Mouse (Mus musculus): ENCODE data around the gene Spns3. TPM values are rescaled to one million over a fixed set of nuclear protein-coding genes. Genes with fewer than 3 reads are reported as not detected.

Gene Spns3
- total and polyA plus RNA-seq, 3 experiments = 5.2 to 12.7 TPM; not detected in 1

GRCm38 (mm10) chr11:72461500-72461981 lies 88.8 kb downstream of the Spns3 start:
- Histone ChIP-seq H3K79me2 (ENCODE audit: control insufficient read depth, insufficient read depth, low read length, poor library complexity) (no peaks in the 10 kb centered on the region), H3K27me3 (ENCODE audit: control insufficient read depth in 1 of 2, insufficient read depth in 2 of 2, low read length in 2 of 2) (no peaks in the 10 kb centered on the region), H3K9ac (ENCODE audit: control insufficient read depth, low read depth, low read length, poor library complexity, severe bottlenecking) (peak overlapping the region; percentile 27; the same call in 1 of the 2 replicates), H3K4me1 (ENCODE audit: control insufficient read depth in 1 of 2, insufficient read depth in 2 of 2, low read length in 2 of 2) (peaks cover 15 to 32% of the 10 kb centered on the region in 2 experiments), H3K27ac (ENCODE audit: control insufficient read depth, low read depth, low read length) (no peak overlapping the region), H3K9me3 (replicated peaks; ENCODE audit: insufficient read depth, low read length) (no peaks in the 10 kb centered on the region), H3K36me3 (ENCODE audit: control insufficient read depth in 1 of 2, insufficient read depth in 2 of 2, low read length in 2 of 2) (peaks cover 0 to 20% of the 10 kb centered on the region in 2 experiments; a peak in 2 of 4 replicates), H3K4me3 (ENCODE audit: control insufficient read depth in 1 of 2, insufficient read depth in 1 of 2, low read depth in 2 of 2, low read length in 2 of 2) (peak overlapping the region; percentile 22 to 33)
- DNase-seq (ENCODE audit: low read depth, low spot score) = peak; percentile 62
- TF ChIP-seq SIN3A (IDR thresholded peaks at IDR 0.05; ENCODE audit: low read length) = peak; percentile 37
- TF ChIP-seq MEF2A (IDR thresholded peaks at IDR 0.05; ENCODE audit: extremely low read depth, insufficient replicate concordance, low read depth, low read length, poor library complexity, severe bottlenecking) = no peak
- TF ChIP-seq BHLHE40 (IDR thresholded peaks at IDR 0.05; ENCODE audit: borderline replicate concordance, low read depth, low read length) = no peak
- TF ChIP-seq ETS1 (IDR thresholded peaks at IDR 0.05; ENCODE audit: low read depth, low read length) = peak; percentile 27; the same call in 1 of the 2 replicates
- TF ChIP-seq GATA1 (IDR thresholded peaks at IDR 0.05; ENCODE audit: low read depth, low read length) = 0 out of 2 replicates have a peak, but pooled peaks have one; percentile 38

- peak overlapping the region; percentile 33 for H3K27ac ChIP-seq (ENCODE audit: control insufficient read depth, low read depth, low read length)
- DNase-seq (ENCODE audit: low read depth, low spot score) = peak; percentile 71
- no peaks in the 10 kb centered on the region for H3K79me2 ChIP-seq (ENCODE audit: control insufficient read depth, insufficient read depth, low read length, poor library complexity)
- no peaks in the 10 kb centered on the region for H3K27me3 ChIP-seq (ENCODE audit: control insufficient read depth in 1 of 2, insufficient read depth in 2 of 2, low read length in 2 of 2)
- peak overlapping the region; percentile 48 for H3K9ac ChIP-seq (ENCODE audit: control insufficient read depth, low read depth, low read length, poor library complexity, severe bottlenecking)
- H3K36me3 ChIP-seq (ENCODE audit: control insufficient read depth in 1 of 2, insufficient read depth in 2 of 2, low read length in 2 of 2) = peaks cover 0 to 15% of the 10 kb centered on the region in 2 experiments; a peak in 2 of 4 replicates
- no peaks in the 10 kb centered on the region for H3K9me3 ChIP-seq (replicated peaks; ENCODE audit: insufficient read depth, low read length)
- peak; percentile 81 for TF ChIP-seq GATA1 (IDR thresholded peaks at IDR 0.05; ENCODE audit: low read depth, low read length)
- TF ChIP-seq MXI1 (IDR thresholded peaks at IDR 0.05; ENCODE audit: low read depth, low read length) = peak; percentile 60
- TF ChIP-seq TBP (IDR thresholded peaks at IDR 0.05; ENCODE audit: low read depth, low read length) = no peak
- peak; percentile 59 for TF ChIP-seq ETS1 (IDR thresholded peaks at IDR 0.05; ENCODE audit: low read depth, low read length)
- TF ChIP-seq EP300 (IDR thresholded peaks at IDR 0.05; ENCODE audit: low read depth in 1 of 2, low read length in 2 of 2) = peak in 1 of 2 experiments; percentile 65; a peak in 3 of 4 replicates
- no peak for TF ChIP-seq MYB (IDR thresholded peaks at IDR 0.05; ENCODE audit: low read depth, low read length)
- no peak for TF ChIP-seq MAX (IDR thresholded peaks at IDR 0.05; ENCODE audit: low read length)
- no peak for TF ChIP-seq E2F4 (IDR thresholded peaks at IDR 0.05; ENCODE audit: borderline replicate concordance, low read depth, low read length)
- peak; percentile 4; the same call in 1 of the 2 replicates for TF ChIP-seq MAZ (IDR thresholded peaks at IDR 0.05; ENCODE audit: low read depth, low read length)
- peak; percentile 44; the same call in 1 of the 2 replicates for TF ChIP-seq TAL1 (IDR thresholded peaks at IDR 0.05; ENCODE audit: low read length)
- no peak for TF ChIP-seq MAFK (IDR thresholded peaks at IDR 0.05; ENCODE audit: borderline replicate concordance, low read depth, low read length)
- peak; percentile 79 for TF ChIP-seq TCF12 (IDR thresholded peaks at IDR 0.05; ENCODE audit: low read depth, low read length)
- no peak for TF ChIP-seq USF2 (IDR thresholded peaks at IDR 0.05; ENCODE audit: borderline replicate concordance in 1 of 2, insufficient read depth in 1 of 2, low read depth in 1 of 2, low read length in 2 of 2)
- TF ChIP-seq RCOR1 (IDR thresholded peaks at IDR 0.05; ENCODE audit: low read depth, low read length) = no peak; the same call in 1 of the 2 replicates
- TF ChIP-seq GABPA (IDR thresholded peaks at IDR 0.05; ENCODE audit: low read depth, low read length) = no peak
- no peak for TF ChIP-seq MEF2A (IDR thresholded peaks at IDR 0.05; ENCODE audit: extremely low read depth, insufficient replicate concordance, low read depth, low read length, poor library complexity, severe bottlenecking)
- TF ChIP-seq HCFC1 (IDR thresholded peaks at IDR 0.05; ENCODE audit: low read depth, low read length) = 0 out of 2 replicates have a peak, but pooled peaks have one; percentile 18
- H3K4me1 ChIP-seq (ENCODE audit: control insufficient read depth in 1 of 2, insufficient read depth in 2 of 2, low read length in 2 of 2) = peaks cover 14 to 24% of the 10 kb centered on the region in 2 experiments
- H3K4me3 ChIP-seq (ENCODE audit: control insufficient read depth in 1 of 2, insufficient read depth in 1 of 2, low read depth in 2 of 2, low read length in 2 of 2) = no peak overlapping the region
Observed at GRCm38 (mm10) chr11:72458502-72458901, 91.8 kb downstream of the Spns3 start.

All from MEL (cell line).